Mouse (Mus musculus): ENCODE measurements at regions not wholly inside any gene's neighbourhood (a gene's known extent, or its start where the extent isn't known, plus 50 kb on each side); places are given as distances from the start of the nearest gene placed in this dataset.

DNA sequence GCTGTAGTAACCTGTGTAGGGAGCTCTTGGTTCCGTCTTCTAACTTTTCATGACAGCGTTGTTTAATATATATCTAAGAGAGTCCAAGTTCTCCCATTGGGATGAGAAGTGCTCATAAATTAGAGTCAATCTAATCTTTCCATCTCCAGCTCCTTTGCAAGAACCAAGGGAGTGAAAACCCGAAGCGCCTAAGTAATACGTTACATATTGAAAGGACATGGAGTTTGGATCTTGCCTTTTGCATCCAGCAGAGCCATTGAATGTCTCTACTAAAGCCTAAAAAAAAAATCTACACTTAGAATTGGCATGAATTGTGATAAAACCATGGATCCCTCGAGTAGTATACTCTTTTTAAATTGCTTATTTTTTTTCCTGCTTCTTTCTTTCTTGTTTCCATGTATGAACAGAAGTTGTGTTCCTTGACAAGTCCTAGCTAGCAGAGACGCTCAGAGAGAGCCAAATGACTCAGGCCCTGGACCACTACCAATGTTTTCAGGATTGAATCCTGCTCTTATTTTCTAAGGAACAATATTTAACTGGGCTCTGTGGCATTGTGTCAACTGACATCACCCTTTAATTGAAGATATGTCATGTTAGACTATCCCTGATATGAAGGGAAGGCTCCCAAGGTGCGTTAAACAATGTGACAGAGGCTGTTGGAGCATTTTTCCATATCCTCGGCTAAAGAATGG is 146.8 kb upstream of the Maf start:
- H3K27ac ChIP-seq (ENCODE audit: control insufficient read depth, insufficient read depth, low read depth, low read length) = no peak overlapping the region
- no peaks in the 10 kb centered on the region for H3K4me1 ChIP-seq (ENCODE audit: control insufficient read depth, insufficient read depth, low read length)
- H3K4me3 ChIP-seq (ENCODE audit: control insufficient read depth, low read depth, low read length) = no peak overlapping the region
- no peaks in the 10 kb centered on the region for H3K36me3 ChIP-seq (ENCODE audit: control insufficient read depth, insufficient read depth, low read length)
- TF ChIP-seq CTCF (IDR thresholded peaks at IDR 0.05; ENCODE audit: control insufficient read depth, insufficient read depth, insufficient replicate concordance, low read depth, low read length) = no peak
- TF ChIP-seq POLR2A (IDR thresholded peaks at IDR 0.05; ENCODE audit: control insufficient read depth, low read depth, low read length) = no peak
- no peaks in the 10 kb centered on the region for H3K27me3 ChIP-seq (ENCODE audit: control insufficient read depth, insufficient read depth, low read length)

- Histone ChIP-seq H3K36me3 (ENCODE audit: control insufficient read depth, insufficient read depth, low read length) (no peaks in the 10 kb centered on the region), H3K4me1 (ENCODE audit: control insufficient read depth, insufficient read depth, low read length) (no peaks in the 10 kb centered on the region)
- TF ChIP-seq POLR2A (IDR thresholded peaks at IDR 0.05; ENCODE audit: control insufficient read depth, low read depth, low read length) (no peak), CTCF (IDR thresholded peaks at IDR 0.05; ENCODE audit: control insufficient read depth, insufficient read depth, insufficient replicate concordance, low read depth, low read length) (no peak)
These were observed 143.0 kb upstream of the Maf start for GRCm38 (mm10) chr8:115850552-115850951.

GRCm38 (mm10) chr8:115833391-115833790 is 125.8 kb upstream of the Maf start:
- Histone ChIP-seq H3K27ac (ENCODE audit: control insufficient read depth, insufficient read depth, low read depth, low read length) (no peak overlapping the region), H3K27me3 (ENCODE audit: control insufficient read depth, insufficient read depth, low read length) (no peaks in the 10 kb centered on the region), H3K4me1 (ENCODE audit: control insufficient read depth, insufficient read depth, low read length) (no peaks in the 10 kb centered on the region), H3K36me3 (ENCODE audit: control insufficient read depth, insufficient read depth, low read length) (no peaks in the 10 kb centered on the region), H3K4me3 (ENCODE audit: control insufficient read depth, low read depth, low read length) (no peak overlapping the region)
- TF ChIP-seq CTCF (IDR thresholded peaks at IDR 0.05; ENCODE audit: control insufficient read depth, insufficient read depth, insufficient replicate concordance, low read depth, low read length) (no peak), POLR2A (IDR thresholded peaks at IDR 0.05; ENCODE audit: control insufficient read depth, low read depth, low read length) (no peak)

More at GRCm38 (mm10) chr8:115850552-115850951, 143.0 kb upstream of the Maf start:
- Histone ChIP-seq H3K27ac (ENCODE audit: control insufficient read depth, insufficient read depth, low read depth, low read length) (no peak overlapping the region), H3K27me3 (ENCODE audit: control insufficient read depth, insufficient read depth, low read length) (no peaks in the 10 kb centered on the region), H3K4me3 (ENCODE audit: control insufficient read depth, low read depth, low read length) (no peak overlapping the region)

DNA sequence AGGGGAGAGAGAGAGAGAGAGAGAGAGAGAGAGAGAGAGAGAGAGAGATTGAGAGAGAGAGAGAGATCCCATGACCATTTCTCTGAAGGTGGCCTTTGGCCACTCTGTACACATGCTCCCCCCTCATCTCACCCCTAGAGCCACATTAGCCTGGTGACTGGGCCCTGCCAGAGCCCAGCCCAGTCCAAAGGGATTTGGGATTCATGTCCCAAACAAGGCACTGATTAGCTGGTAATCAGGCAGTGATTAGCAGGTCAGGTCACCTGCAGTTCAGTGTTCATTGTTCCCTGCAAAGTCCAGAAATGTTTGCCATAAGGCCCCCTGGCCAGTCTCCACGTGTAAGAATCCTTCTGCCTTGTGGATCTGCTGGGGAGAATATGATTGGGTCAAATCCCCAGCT is 124.1 kb upstream of the Maf start:
- H3K4me3 ChIP-seq (ENCODE audit: control insufficient read depth, low read depth, low read length) = no peak overlapping the region
- no peak overlapping the region for H3K27ac ChIP-seq (ENCODE audit: control insufficient read depth, insufficient read depth, low read depth, low read length)
- TF ChIP-seq CTCF (IDR thresholded peaks at IDR 0.05; ENCODE audit: control insufficient read depth, insufficient read depth, insufficient replicate concordance, low read depth, low read length) = no peak
- TF ChIP-seq POLR2A (IDR thresholded peaks at IDR 0.05; ENCODE audit: control insufficient read depth, low read depth, low read length) = no peak
- no peaks in the 10 kb centered on the region for H3K36me3 ChIP-seq (ENCODE audit: control insufficient read depth, insufficient read depth, low read length)
- no peaks in the 10 kb centered on the region for H3K4me1 ChIP-seq (ENCODE audit: control insufficient read depth, insufficient read depth, low read length)
- no peaks in the 10 kb centered on the region for H3K27me3 ChIP-seq (ENCODE audit: control insufficient read depth, insufficient read depth, low read length)

GRCm38 (mm10) chr8:115830012-115830662 is 122.5 kb upstream of the Maf start:
- no peak overlapping the region for H3K4me3 ChIP-seq (ENCODE audit: control insufficient read depth, low read depth, low read length)
- no peak overlapping the region for H3K27ac ChIP-seq (ENCODE audit: control insufficient read depth, insufficient read depth, low read depth, low read length)
- TF ChIP-seq POLR2A (IDR thresholded peaks at IDR 0.05; ENCODE audit: control insufficient read depth, low read depth, low read length) = no peak
- TF ChIP-seq CTCF (IDR thresholded peaks at IDR 0.05; ENCODE audit: control insufficient read depth, insufficient read depth, insufficient replicate concordance, low read depth, low read length) = no peak
- H3K36me3 ChIP-seq (ENCODE audit: control insufficient read depth, insufficient read depth, low read length) = no peaks in the 10 kb centered on the region
- H3K4me1 ChIP-seq (ENCODE audit: control insufficient read depth, insufficient read depth, low read length) = no peaks in the 10 kb centered on the region
- no peaks in the 10 kb centered on the region for H3K27me3 ChIP-seq (ENCODE audit: control insufficient read depth, insufficient read depth, low read length)

DNA sequence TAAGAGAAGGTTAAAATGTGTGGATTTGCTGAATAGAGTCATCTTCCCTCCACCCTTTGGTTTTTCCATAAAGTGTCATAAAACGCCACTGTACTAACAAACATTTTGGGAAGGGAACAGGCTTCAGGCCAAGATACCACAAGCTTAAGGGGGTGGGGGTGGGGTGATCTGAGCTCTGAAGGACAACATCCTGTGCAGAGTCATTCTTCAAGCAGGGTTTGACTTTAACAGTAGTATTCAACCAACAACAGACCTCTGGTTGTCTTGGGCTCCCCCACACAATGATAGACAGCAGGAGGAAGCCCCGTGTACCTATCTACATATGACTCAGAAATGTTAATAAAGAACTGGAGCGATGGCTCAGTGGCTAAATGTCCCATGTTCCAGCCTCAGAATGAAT is 118.9 kb upstream of the Maf start:
- no peak overlapping the region for H3K4me3 ChIP-seq (ENCODE audit: control insufficient read depth, low read depth, low read length)
- H3K36me3 ChIP-seq (ENCODE audit: control insufficient read depth, insufficient read depth, low read length) = no peaks in the 10 kb centered on the region
- H3K27ac ChIP-seq (ENCODE audit: control insufficient read depth, insufficient read depth, low read depth, low read length) = no peak overlapping the region
- TF ChIP-seq POLR2A (IDR thresholded peaks at IDR 0.05; ENCODE audit: control insufficient read depth, low read depth, low read length) = no peak
- TF ChIP-seq CTCF (IDR thresholded peaks at IDR 0.05; ENCODE audit: control insufficient read depth, insufficient read depth, insufficient replicate concordance, low read depth, low read length) = no peak
- H3K4me1 ChIP-seq (ENCODE audit: control insufficient read depth, insufficient read depth, low read length) = no peaks in the 10 kb centered on the region
- H3K27me3 ChIP-seq (ENCODE audit: control insufficient read depth, insufficient read depth, low read length) = no peaks in the 10 kb centered on the region

GRCm38 (mm10) chr8:115825899-115826502 is 118.4 kb upstream of the Maf start:
- no peak overlapping the region for H3K27ac ChIP-seq (ENCODE audit: control insufficient read depth, insufficient read depth, low read depth, low read length)
- TF ChIP-seq POLR2A (IDR thresholded peaks at IDR 0.05; ENCODE audit: control insufficient read depth, low read depth, low read length) (no peak), CTCF (IDR thresholded peaks at IDR 0.05; ENCODE audit: control insufficient read depth, insufficient read depth, insufficient replicate concordance, low read depth, low read length) (no peak)
- no peak overlapping the region for H3K4me3 ChIP-seq (ENCODE audit: control insufficient read depth, low read depth, low read length)
- no peaks in the 10 kb centered on the region for H3K36me3 ChIP-seq (ENCODE audit: control insufficient read depth, insufficient read depth, low read length)
- no peaks in the 10 kb centered on the region for H3K27me3 ChIP-seq (ENCODE audit: control insufficient read depth, insufficient read depth, low read length)
- H3K4me1 ChIP-seq (ENCODE audit: control insufficient read depth, insufficient read depth, low read length) = no peaks in the 10 kb centered on the region
